Mouse (Mus musculus): ENCODE results near the gene Hnrnpul1. TPM values are rescaled to one million over a fixed set of nuclear protein-coding genes. Genes with fewer than 3 reads are reported as not detected.

The Hnrnpul1 gene
- polyA plus RNA-seq, 2 experiments, result 26.5 to 36.5 TPM

- H3K27me3 ChIP-seq (ENCODE audit: control insufficient read depth, insufficient read depth, low read length), result no peaks in the 10 kb centered on the region
- H3K36me3 ChIP-seq (replicated peaks; ENCODE audit: control insufficient read depth, insufficient read depth, low read depth), result peaks cover 97% of the 10 kb centered on the region
- no peak overlapping the region for H3K27ac ChIP-seq
- no peak for TF ChIP-seq EP300 (IDR thresholded peaks at IDR 0.05; ENCODE audit: low read depth)
- TF ChIP-seq CTCF (IDR thresholded peaks at IDR 0.05; ENCODE audit: low read depth), result peak; percentile 46; the same call in 1 of the 2 replicates
- WGBS (ENCODE audit: insufficient replicate concordance), result 83% methylated on average over 2 of the region's 2 CpGs
- H3K4me2 ChIP-seq (ENCODE audit: low read depth), result no peak overlapping the region
- DNase-seq (ENCODE audit: low read depth in 3 of 3, low spot score in 3 of 3) (no peak), ATAC-seq (ENCODE audit: insufficient read depth) (no peak)
- no peak overlapping the region for H3K4me3 ChIP-seq (ENCODE audit: insufficient read depth in 1 of 2, low read depth in 2 of 2, low read length in 2 of 2)
- no peaks in the 10 kb centered on the region for H3K9me3 ChIP-seq (ENCODE audit: control insufficient read depth, low read length)
- H3K9ac ChIP-seq (replicated peaks), result no peak overlapping the region
- peaks cover 6 to 8% of the 10 kb centered on the region in 2 experiments; a peak in 3 of 4 replicates for H3K4me1 ChIP-seq (replicated peaks; ENCODE audit: control insufficient read depth in 2 of 2, insufficient read depth in 2 of 2, low read length in 1 of 2)
These were observed 17.6 kb downstream of the Hnrnpul1 start for GRCm38 (mm10) chr7:25736920-25737319.

DNA sequence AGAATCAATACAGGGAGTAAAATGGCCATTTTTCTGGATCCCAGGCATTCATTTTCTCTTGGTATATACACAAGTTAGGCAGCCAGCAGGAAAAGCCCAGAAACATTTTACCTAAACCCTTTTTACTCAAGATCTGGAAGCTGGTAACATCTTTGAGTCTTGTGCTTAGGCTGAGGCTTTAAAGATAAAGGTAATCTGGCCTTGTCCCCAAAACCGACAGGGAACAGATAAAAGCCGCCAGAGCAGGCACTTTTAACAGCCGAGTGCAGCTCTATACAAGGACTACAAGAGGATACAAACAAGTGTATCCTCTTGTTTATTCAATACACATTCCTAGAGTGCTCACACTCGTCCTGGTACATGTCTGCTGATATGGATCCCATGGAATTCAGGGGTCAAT lies 19.6 kb downstream of the Hnrnpul1 start:
- WGBS (ENCODE audit: insufficient replicate concordance), result 15% methylated on average over 4 of the region's 4 CpGs
- no peak overlapping the region for H3K9ac ChIP-seq (replicated peaks)
- no peaks in the 10 kb centered on the region for H3K27me3 ChIP-seq (ENCODE audit: control insufficient read depth, insufficient read depth, low read length)
- H3K4me2 ChIP-seq (ENCODE audit: low read depth), result no peak overlapping the region
- H3K36me3 ChIP-seq (replicated peaks; ENCODE audit: control insufficient read depth, insufficient read depth, low read depth), result peaks cover 97% of the 10 kb centered on the region
- H3K4me3 ChIP-seq (ENCODE audit: insufficient read depth in 1 of 2, low read depth in 2 of 2, low read length in 2 of 2), result no peak overlapping the region
- H3K27ac ChIP-seq, result no peak overlapping the region
- DNase-seq (ENCODE audit: low read depth in 3 of 3, low spot score in 3 of 3) (no peak), ATAC-seq (ENCODE audit: insufficient read depth) (no peak)
- H3K9me3 ChIP-seq (ENCODE audit: control insufficient read depth, low read length), result no peaks in the 10 kb centered on the region
- H3K4me1 ChIP-seq (replicated peaks; ENCODE audit: control insufficient read depth in 2 of 2, insufficient read depth in 2 of 2, low read length in 1 of 2), result peaks cover 6 to 7% of the 10 kb centered on the region in 2 experiments; a peak in 3 of 4 replicates
- TF ChIP-seq CTCF (IDR thresholded peaks at IDR 0.05; ENCODE audit: low read depth) (no peak), EP300 (IDR thresholded peaks at IDR 0.05; ENCODE audit: low read depth) (peak; percentile 57)

GRCm38 (mm10) chr7:25731294-25732055 lies 23.1 kb downstream of the Hnrnpul1 start:
- ATAC-seq (ENCODE audit: insufficient read depth) (no peak), DNase-seq (ENCODE audit: low read depth in 3 of 3, low spot score in 3 of 3) (no peak)
- H3K4me2 ChIP-seq (ENCODE audit: low read depth), result no peak overlapping the region
- no peak for TF ChIP-seq EP300 (IDR thresholded peaks at IDR 0.05; ENCODE audit: low read depth)
- TF ChIP-seq CTCF (IDR thresholded peaks at IDR 0.05; ENCODE audit: low read depth), result no peak
- peaks cover 96% of the 10 kb centered on the region for H3K36me3 ChIP-seq (replicated peaks; ENCODE audit: control insufficient read depth, insufficient read depth, low read depth)
- no peak overlapping the region for H3K27ac ChIP-seq
- no peak overlapping the region for H3K4me3 ChIP-seq (ENCODE audit: insufficient read depth in 1 of 2, low read depth in 2 of 2, low read length in 2 of 2)
- H3K9ac ChIP-seq (replicated peaks), result no peak overlapping the region
- peaks cover 4 to 6% of the 10 kb centered on the region in 2 experiments; a peak in 3 of 4 replicates for H3K4me1 ChIP-seq (replicated peaks; ENCODE audit: control insufficient read depth in 2 of 2, insufficient read depth in 2 of 2, low read length in 1 of 2)
- WGBS (ENCODE audit: insufficient replicate concordance), result 68% methylated on average over 8 of the region's 8 CpGs
- H3K9me3 ChIP-seq (ENCODE audit: control insufficient read depth, low read length), result no peaks in the 10 kb centered on the region
- H3K27me3 ChIP-seq (ENCODE audit: control insufficient read depth, insufficient read depth, low read length), result no peaks in the 10 kb centered on the region

GRCm38 (mm10) chr7:25729862-25730261 lies 24.7 kb downstream of the Hnrnpul1 start:
- Histone ChIP-seq H3K9me3 (ENCODE audit: control insufficient read depth, low read length) (no peaks in the 10 kb centered on the region), H3K9ac (replicated peaks) (no peak overlapping the region), H3K4me1 (replicated peaks; ENCODE audit: control insufficient read depth in 2 of 2, insufficient read depth in 2 of 2, low read length in 1 of 2) (peaks cover 0 to 2% of the 10 kb centered on the region in 2 experiments; a peak in 3 of 4 replicates), H3K4me3 (ENCODE audit: insufficient read depth in 1 of 2, low read depth in 2 of 2, low read length in 2 of 2) (no peak overlapping the region), H3K4me2 (ENCODE audit: low read depth) (no peak overlapping the region), H3K36me3 (replicated peaks; ENCODE audit: control insufficient read depth, insufficient read depth, low read depth) (peaks cover 96% of the 10 kb centered on the region), H3K27ac (no peak overlapping the region), H3K27me3 (ENCODE audit: control insufficient read depth, insufficient read depth, low read length) (no peaks in the 10 kb centered on the region)
- DNase-seq (ENCODE audit: low read depth in 3 of 3, low spot score in 3 of 3) (no peak), ATAC-seq (ENCODE audit: insufficient read depth) (no peak)
- TF ChIP-seq CTCF (IDR thresholded peaks at IDR 0.05; ENCODE audit: low read depth), result no peak
- no peak for TF ChIP-seq EP300 (IDR thresholded peaks at IDR 0.05; ENCODE audit: low read depth)
- 89% methylated on average over 2 of the region's 2 CpGs for WGBS (ENCODE audit: insufficient replicate concordance)

DNA sequence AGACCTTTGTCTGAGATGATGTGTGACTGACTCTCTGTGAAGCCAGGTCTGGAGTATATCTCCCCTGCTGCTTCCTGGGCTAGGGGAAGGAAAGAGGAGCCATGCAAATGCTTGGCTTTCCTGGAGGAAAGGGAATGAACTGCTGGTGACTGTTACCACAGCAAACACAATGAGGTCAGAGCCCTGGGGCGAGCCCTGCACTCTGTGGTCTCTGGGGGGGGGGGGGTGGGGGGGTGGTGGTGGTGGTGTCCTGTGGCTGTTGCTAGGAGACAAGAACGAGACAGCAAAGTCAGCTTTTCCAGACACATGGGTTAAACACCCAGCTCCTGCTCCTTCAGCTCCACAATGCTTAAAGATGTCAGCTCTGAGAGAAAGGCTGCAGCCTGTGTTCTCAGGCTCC lies 25.2 kb downstream of the Hnrnpul1 start:
- ATAC-seq (ENCODE audit: insufficient read depth), result no peak
- TF ChIP-seq CTCF (IDR thresholded peaks at IDR 0.05; ENCODE audit: low read depth) (no peak), EP300 (IDR thresholded peaks at IDR 0.05; ENCODE audit: low read depth) (no peak)
- H3K4me2 ChIP-seq (ENCODE audit: low read depth), result no peak overlapping the region
- no peak overlapping the region for H3K9ac ChIP-seq (replicated peaks)
- no peaks in the 10 kb centered on the region for H3K4me1 ChIP-seq (replicated peaks; ENCODE audit: control insufficient read depth in 2 of 2, insufficient read depth in 2 of 2, low read length in 1 of 2)
- H3K27ac ChIP-seq, result no peak overlapping the region
- WGBS (ENCODE audit: insufficient replicate concordance), result 56% methylated on average over 2 of the region's 2 CpGs
- no peaks in the 10 kb centered on the region for H3K27me3 ChIP-seq (ENCODE audit: control insufficient read depth, insufficient read depth, low read length)
- no peak overlapping the region for H3K4me3 ChIP-seq (ENCODE audit: insufficient read depth in 1 of 2, low read depth in 2 of 2, low read length in 2 of 2)
- H3K36me3 ChIP-seq (replicated peaks; ENCODE audit: control insufficient read depth, insufficient read depth, low read depth), result peaks cover 96% of the 10 kb centered on the region
- H3K9me3 ChIP-seq (ENCODE audit: control insufficient read depth, low read length), result no peaks in the 10 kb centered on the region
- DNase-seq (ENCODE audit: low read depth in 3 of 3, low spot score in 3 of 3), result no peak

All from liver, embryonic 14.5 days (tissue).